Mouse (Mus musculus): ENCODE measurements at regions not wholly inside any gene's neighbourhood (a gene's known extent, or its start where the extent isn't known, plus 50 kb on each side); places are given as distances from the start of the nearest gene placed in this dataset.

GRCm38 (mm10) chr13:71162952-71163351 is 321.3 kb upstream of the Adamts16 start:
- no peak overlapping the region for H3K4me3 ChIP-seq (ENCODE audit: control insufficient read depth in 1 of 2, insufficient read depth in 1 of 2, low read depth in 2 of 2, low read length in 2 of 2)
- H3K79me2 ChIP-seq (ENCODE audit: control insufficient read depth, insufficient read depth, low read length, poor library complexity): no peaks in the 10 kb centered on the region
- H3K4me1 ChIP-seq (ENCODE audit: control insufficient read depth in 1 of 2, insufficient read depth in 2 of 2, low read length in 2 of 2): no peaks in the 10 kb centered on the region
- H3K9ac ChIP-seq (ENCODE audit: control insufficient read depth, low read depth, low read length, poor library complexity, severe bottlenecking): no peak overlapping the region
- H3K27ac ChIP-seq (ENCODE audit: control insufficient read depth, low read depth, low read length): no peak overlapping the region
- no peak for TF ChIP-seq CTCF (IDR thresholded peaks at IDR 0.05 in 2 of 3, conservative IDR thresholded peaks at IDR 0.05 in 1 of 3; ENCODE audit: control insufficient read depth in 1 of 3, insufficient read depth in 1 of 3, low read depth in 2 of 3, low read length in 3 of 3, poor library complexity in 1 of 3, severe bottlenecking in 1 of 3)
- TF ChIP-seq ELF1 (IDR thresholded peaks at IDR 0.05; ENCODE audit: low read depth, low read length): no peak
- no peak for TF ChIP-seq GATA1 (IDR thresholded peaks at IDR 0.05; ENCODE audit: low read depth, low read length)
- no peak for TF ChIP-seq POLR2A (IDR thresholded peaks at IDR 0.05; ENCODE audit: control insufficient read depth in 1 of 2, insufficient read depth in 1 of 2, low read depth in 1 of 2, low read length in 2 of 2, poor library complexity in 1 of 2)
- no peak for TF ChIP-seq RCOR1 (IDR thresholded peaks at IDR 0.05; ENCODE audit: low read depth, low read length)
- no peak for TF ChIP-seq POLR2AphosphoS2 (IDR thresholded peaks at IDR 0.05; ENCODE audit: low read length)
- no peak for TF ChIP-seq USF2 (IDR thresholded peaks at IDR 0.05; ENCODE audit: borderline replicate concordance in 1 of 2, insufficient read depth in 1 of 2, low read depth in 1 of 2, low read length in 2 of 2)
- TF ChIP-seq SMC3 (IDR thresholded peaks at IDR 0.05; ENCODE audit: low read depth, low read length): no peak
- TF ChIP-seq ZNF384 (IDR thresholded peaks at IDR 0.05; ENCODE audit: low read depth, low read length): no peak
- TF ChIP-seq UBTF (IDR thresholded peaks at IDR 0.05; ENCODE audit: borderline replicate concordance, insufficient read depth, low read depth, low read length): no peak
- TF ChIP-seq POLR2AphosphoS5 (IDR thresholded peaks at IDR 0.05; ENCODE audit: borderline replicate concordance, low read depth, low read length): no peak
- no peak for TF ChIP-seq TCF12 (IDR thresholded peaks at IDR 0.05; ENCODE audit: low read depth, low read length)
- TF ChIP-seq EP300 (IDR thresholded peaks at IDR 0.05; ENCODE audit: low read depth in 1 of 2, low read length in 2 of 2): no peak
- TF ChIP-seq HCFC1 (IDR thresholded peaks at IDR 0.05; ENCODE audit: low read depth, low read length): no peak
- TF ChIP-seq MAX (IDR thresholded peaks at IDR 0.05; ENCODE audit: low read length): no peak
- no peak for TF ChIP-seq MEF2A (IDR thresholded peaks at IDR 0.05; ENCODE audit: extremely low read depth, insufficient replicate concordance, low read depth, low read length, poor library complexity, severe bottlenecking)
- no peak for TF ChIP-seq SIN3A (IDR thresholded peaks at IDR 0.05; ENCODE audit: low read length)
- no peak for TF ChIP-seq MXI1 (IDR thresholded peaks at IDR 0.05; ENCODE audit: low read depth, low read length)
- TF ChIP-seq CHD1 (IDR thresholded peaks at IDR 0.05; ENCODE audit: low read depth, low read length): no peak
- TF ChIP-seq KAT2A (conservative IDR thresholded peaks at IDR 0.05; ENCODE audit: low read depth, low read length): no peak
- DNase-seq (ENCODE audit: low read depth, low spot score): no peak
- no peaks in the 10 kb centered on the region for H3K27me3 ChIP-seq (ENCODE audit: control insufficient read depth in 1 of 2, insufficient read depth in 2 of 2, low read length in 2 of 2)
- H3K36me3 ChIP-seq (ENCODE audit: control insufficient read depth in 1 of 2, insufficient read depth in 2 of 2, low read length in 2 of 2): no peaks in the 10 kb centered on the region
- no peaks in the 10 kb centered on the region for H3K9me3 ChIP-seq (replicated peaks; ENCODE audit: insufficient read depth, low read length)

GRCm38 (mm10) chr13:71158300-71158860 is 316.8 kb upstream of the Adamts16 start:
- no peak for TF ChIP-seq ZMIZ1 (IDR thresholded peaks at IDR 0.05; ENCODE audit: low read depth, low read length)
- no peak for TF ChIP-seq RCOR1 (IDR thresholded peaks at IDR 0.05; ENCODE audit: low read depth, low read length)
- no peak for TF ChIP-seq TAL1 (IDR thresholded peaks at IDR 0.05; ENCODE audit: low read length)
- no peak for TF ChIP-seq POLR2AphosphoS5 (IDR thresholded peaks at IDR 0.05; ENCODE audit: borderline replicate concordance, low read depth, low read length)
- TF ChIP-seq UBTF (IDR thresholded peaks at IDR 0.05; ENCODE audit: borderline replicate concordance, insufficient read depth, low read depth, low read length): no peak
- no peaks in the 10 kb centered on the region for H3K4me1 ChIP-seq (ENCODE audit: control insufficient read depth in 1 of 2, insufficient read depth in 2 of 2, low read length in 2 of 2)
- H3K9me3 ChIP-seq (replicated peaks; ENCODE audit: insufficient read depth, low read length): no peaks in the 10 kb centered on the region; the same call in 1 of the 2 replicates
- no peaks in the 10 kb centered on the region for H3K27me3 ChIP-seq (ENCODE audit: control insufficient read depth in 1 of 2, insufficient read depth in 2 of 2, low read length in 2 of 2)
- no peaks in the 10 kb centered on the region for H3K79me2 ChIP-seq (ENCODE audit: control insufficient read depth, insufficient read depth, low read length, poor library complexity)
- no peak overlapping the region for H3K27ac ChIP-seq (ENCODE audit: control insufficient read depth, low read depth, low read length)
- DNase-seq (ENCODE audit: low read depth, low spot score): no peak
- no peaks in the 10 kb centered on the region for H3K36me3 ChIP-seq (ENCODE audit: control insufficient read depth in 1 of 2, insufficient read depth in 2 of 2, low read length in 2 of 2)
- H3K4me3 ChIP-seq (ENCODE audit: control insufficient read depth in 1 of 2, insufficient read depth in 1 of 2, low read depth in 2 of 2, low read length in 2 of 2): no peak overlapping the region
- H3K9ac ChIP-seq (ENCODE audit: control insufficient read depth, low read depth, low read length, poor library complexity, severe bottlenecking): no peak overlapping the region
